Mouse (Mus musculus) embryonic fibroblast, embryonic 13.5 days (primary cell): Measurements from ENCODE around the gene Cchcr1.

Experiments
- CTCF ChIP-seq: IDR thresholded peaks from 2 replicates; pipeline ENCODE4 v1.5.1; 2011; ENCODE audit warnings: mild to moderate bottlenecking, control low read depth, low read length, moderate library complexity, borderline replicate concordance; ENCODE audit not compliant: insufficient read depth
- POLR2A ChIP-seq: IDR thresholded peaks from 2 replicates; pipeline ENCODE4 v1.6.1; 2011; ENCODE audit warnings: low read depth, mild to moderate bottlenecking, control low read depth, low read length, moderate library complexity

GRCm38 (mm10) chr17:35551881-35552414 is 35.0 kb downstream of the Cchcr1 start, which contains the start of gene Cdsn:
- TF ChIP-seq CTCF (no peak), POLR2A (no peak)
